Mouse (Mus musculus) intestine, postnatal 0 days (tissue): ENCODE measurements around the gene Nav3. TPM values are rescaled to one million over a fixed set of nuclear protein-coding genes. Genes with fewer than 3 reads are reported as not detected.

ENCODE experiments used
- ATAC-seq: fragments of 200-750 bp; cut with Nextera tagmentation; 2 replicates; pipeline ENCODE4 v1.8.0; 2017; ENCODE audit warnings: mild to moderate bottlenecking, moderate TSS enrichment, moderate library complexity
- H3K27ac ChIP-seq: fragments of 300-500 bp; sonication (generic); 2 replicates; pipeline ENCODE4 v1.5.1; 2014; ENCODE audit warnings: mild to moderate bottlenecking, low read depth, low read length, moderate library complexity
- H3K27me3 ChIP-seq: fragments of 300-500 bp; sonication (generic); replicated peaks from 2 replicates; pipeline ENCODE4 v1.6.1; 2014; ENCODE audit warnings: low read length, mixed read lengths; ENCODE audit not compliant: control insufficient read depth, insufficient read depth
- H3K36me3 ChIP-seq: fragments of 300-500 bp; sonication (generic); 2 replicates; pipeline ENCODE4 v1.6.1; 2014; ENCODE audit warnings: mild to moderate bottlenecking, moderate library complexity; ENCODE audit not compliant: control insufficient read depth, insufficient read depth
- H3K4me1 ChIP-seq: fragments of 300-500 bp; sonication (generic); replicated peaks from 2 replicates; pipeline ENCODE4 v1.6.1; 2014; ENCODE audit warnings: antibody characterized with exemption, low read length, mixed read lengths; ENCODE audit not compliant: control insufficient read depth, insufficient read depth
- H3K4me2 ChIP-seq: fragments of 300-500 bp; sonication (generic); replicated peaks from 2 replicates; pipeline ENCODE4 v1.6.1; 2014; ENCODE audit warnings: low read depth, mild to moderate bottlenecking, moderate library complexity
- H3K4me3 ChIP-seq: fragments of 300-500 bp; sonication (generic); 2 replicates; pipeline ENCODE4 v1.5.1; 2014; ENCODE audit warnings: low read depth, low read length
- H3K9ac ChIP-seq: fragments of 300-500 bp; sonication (generic); 2 replicates; pipeline ENCODE4 v1.6.1; 2014; ENCODE audit warnings: mild to moderate bottlenecking, low read depth, low read length
- H3K9me3 ChIP-seq: fragments of 300-500 bp; sonication (generic); 2 replicates; pipeline ENCODE4 v1.6.1; 2016; ENCODE audit warnings: mixed run types; ENCODE audit not compliant: control insufficient read depth
- CTCF ChIP-seq: sonication (generic); IDR thresholded peaks from 2 replicates; pipeline ENCODE4 v1.5.1; 2016; ENCODE audit warnings: low read depth, mild to moderate bottlenecking, control low read depth, antibody characterized with exemption, moderate library complexity
- WGBS: fragments of 180-500 bp; shearing (Covaris S2); extraction: QIAGEN DNeasy Blood & Tissue Kit; methylation state at CpG from one replicate; pipeline ENCODE4 v1.1.7; 2014; 5-methylcytosine and 5-hydroxymethylcytosine counted together
- polyA plus RNA-seq: library from polyadenylated mRNA; unstranded; fragments of >200 nt; fragmentation: Nextera tagmentation; extraction: Ambion mirVana; gene quantifications from 2 replicates; pipeline ENCODE4 v1.2.1, GENCODE M21; 2015

Nav3 gene
- polyA plus RNA-seq, 1 experiment from 2014 or later = 0.77 TPM

DNA sequence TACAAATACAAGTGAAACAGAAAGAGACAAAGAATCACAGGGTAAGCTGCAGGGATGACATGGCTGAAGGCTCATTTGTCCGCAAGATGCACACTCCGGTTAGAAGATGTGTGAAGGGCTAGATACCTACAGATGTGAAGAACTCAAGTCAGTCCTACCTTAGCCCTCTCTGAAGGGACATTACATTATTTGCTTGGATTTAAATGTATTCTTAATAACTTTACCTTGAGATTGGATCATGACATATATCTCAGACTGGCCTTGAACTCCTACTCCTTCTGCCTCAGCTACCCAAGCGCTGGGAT, 566.9 kb downstream of the Nav3 start:
- H3K9ac ChIP-seq = no peak overlapping the region
- no peak overlapping the region for H3K27ac ChIP-seq
- no peak overlapping the region for H3K4me3 ChIP-seq
- no peak for ATAC-seq
- TF ChIP-seq CTCF = no peak
- no peaks in the 10 kb centered on the region for H3K4me1 ChIP-seq
- H3K36me3 ChIP-seq = no peaks in the 10 kb centered on the region
- WGBS = 92% methylated on average over 3 of the region's 3 CpGs
- no peaks in the 10 kb centered on the region for H3K9me3 ChIP-seq
- H3K4me2 ChIP-seq = no peak overlapping the region
- H3K27me3 ChIP-seq = no peaks in the 10 kb centered on the region

DNA sequence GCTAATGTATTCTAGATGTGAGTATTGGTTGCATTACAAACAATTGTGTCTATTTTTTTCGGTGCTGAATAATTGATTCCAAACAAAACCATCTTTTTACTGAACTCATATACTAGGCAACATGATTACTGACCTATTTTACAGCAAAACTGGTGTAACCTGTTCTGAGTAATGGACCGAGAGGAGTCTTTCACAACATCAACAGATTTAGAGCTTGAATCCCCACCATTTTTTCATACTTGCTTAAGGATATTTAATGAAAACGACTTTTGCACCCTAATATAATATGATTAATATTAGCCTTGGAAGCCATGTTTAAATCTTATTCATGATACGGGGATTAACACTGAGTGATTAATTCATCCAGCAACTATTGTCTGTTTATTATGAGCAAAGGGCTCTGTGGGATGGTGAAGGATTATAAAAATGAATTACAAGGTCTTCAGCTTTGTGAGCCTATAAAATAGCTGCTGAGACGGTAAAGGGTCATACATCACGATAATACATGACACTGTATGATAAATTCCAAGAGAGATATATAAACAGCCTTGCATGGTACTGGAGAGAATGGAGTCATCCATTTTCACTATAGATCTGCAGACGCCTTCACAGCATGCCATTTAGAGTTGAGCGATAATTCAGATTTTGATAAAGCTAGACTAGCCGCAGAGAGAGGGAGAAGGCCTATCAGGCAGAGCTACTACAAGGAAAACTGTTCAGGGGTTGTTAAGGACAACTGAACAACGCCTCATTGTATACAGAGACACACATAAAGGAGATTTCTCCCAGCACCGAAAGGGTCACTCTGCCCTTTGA, 567.4 kb downstream of the Nav3 start:
- no peak overlapping the region for H3K9ac ChIP-seq
- 67% methylated on average over 11 of the region's 11 CpGs for WGBS
- H3K27ac ChIP-seq = no peak overlapping the region
- no peaks in the 10 kb centered on the region for H3K36me3 ChIP-seq
- H3K9me3 ChIP-seq = no peaks in the 10 kb centered on the region
- no peak overlapping the region for H3K4me3 ChIP-seq
- TF ChIP-seq CTCF = no peak
- ATAC-seq = no peak
- H3K4me1 ChIP-seq = no peaks in the 10 kb centered on the region
- no peaks in the 10 kb centered on the region for H3K27me3 ChIP-seq
- no peak overlapping the region for H3K4me2 ChIP-seq

DNA sequence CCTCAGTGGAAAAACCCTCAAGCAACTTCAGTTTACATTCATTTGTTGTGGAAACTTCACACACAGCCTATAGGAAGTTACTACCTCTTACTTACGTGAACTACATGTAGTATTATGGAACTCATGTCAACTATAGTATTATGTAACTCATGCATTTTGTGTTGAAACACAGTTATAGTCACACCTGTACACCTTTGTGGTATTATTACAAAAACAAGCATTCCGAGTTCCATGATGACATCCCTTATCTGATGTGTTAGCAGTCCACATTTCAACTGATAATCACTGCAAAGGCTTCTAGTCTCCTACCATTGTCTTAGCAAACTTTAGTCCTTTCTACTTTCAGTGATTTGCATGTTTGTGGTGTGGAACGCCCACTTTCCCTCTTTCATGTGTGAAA, 568.8 kb downstream of the Nav3 start:
- no peak overlapping the region for H3K4me2 ChIP-seq
- 80% methylated on average over 3 of the region's 3 CpGs for WGBS
- no peaks in the 10 kb centered on the region for H3K9me3 ChIP-seq
- H3K9ac ChIP-seq = no peak overlapping the region
- H3K4me3 ChIP-seq = no peak overlapping the region
- TF ChIP-seq CTCF = no peak
- H3K27me3 ChIP-seq = no peaks in the 10 kb centered on the region
- H3K4me1 ChIP-seq = no peaks in the 10 kb centered on the region
- ATAC-seq = no peak
- H3K36me3 ChIP-seq = no peaks in the 10 kb centered on the region
- no peak overlapping the region for H3K27ac ChIP-seq

DNA sequence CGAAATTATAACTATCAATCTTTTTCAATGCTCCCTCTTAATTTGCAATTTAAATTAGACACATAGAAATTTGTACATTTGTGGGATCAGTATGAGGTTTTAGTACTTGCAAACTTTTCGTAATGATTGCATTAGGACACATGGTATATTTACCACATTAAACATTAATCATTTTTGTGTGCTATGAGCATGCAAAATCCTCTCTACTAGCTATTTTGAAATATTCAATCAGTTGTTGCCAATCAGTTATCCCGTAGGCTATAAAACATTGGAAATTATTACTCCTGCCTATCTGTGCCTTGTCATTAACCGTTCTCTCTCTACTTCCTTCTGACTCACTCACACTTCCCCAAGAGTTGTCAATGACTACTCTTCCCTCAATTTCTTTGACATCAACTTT, 579.9 kb downstream of the Nav3 start:
- no peak for TF ChIP-seq CTCF
- H3K27me3 ChIP-seq = no peaks in the 10 kb centered on the region
- H3K4me2 ChIP-seq = no peak overlapping the region
- no peak overlapping the region for H3K27ac ChIP-seq
- H3K9ac ChIP-seq = no peak overlapping the region
- no peaks in the 10 kb centered on the region for H3K9me3 ChIP-seq
- H3K4me3 ChIP-seq = no peak overlapping the region
- 76% methylated on average over 4 of the region's 4 CpGs for WGBS
- H3K4me1 ChIP-seq = no peaks in the 10 kb centered on the region
- no peak for ATAC-seq
- H3K36me3 ChIP-seq = no peaks in the 10 kb centered on the region

DNA sequence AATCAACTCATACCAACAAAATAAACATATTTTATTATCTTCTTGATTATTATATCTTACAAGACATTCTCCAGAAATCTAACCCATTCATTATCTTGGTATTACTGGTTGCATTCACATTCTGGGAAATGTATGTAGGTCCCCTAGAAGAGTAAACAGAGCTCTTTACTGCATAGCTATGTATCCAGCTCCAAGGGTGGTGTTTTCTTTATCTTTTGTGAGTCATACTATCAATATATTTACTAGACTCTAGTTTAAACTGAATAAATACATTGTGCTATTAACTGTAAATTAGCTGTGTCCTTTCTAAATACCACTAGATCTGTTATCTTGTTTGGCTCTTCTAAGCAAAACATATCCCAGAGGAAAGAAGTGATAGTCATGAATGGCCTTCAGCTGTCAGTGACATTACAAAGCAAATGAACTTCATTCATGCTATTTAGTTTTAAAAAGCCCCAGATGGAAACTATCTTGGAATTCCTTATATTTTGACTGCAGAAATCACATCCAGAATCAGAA, 580.6 kb downstream of the Nav3 start:
- H3K27ac ChIP-seq = no peak overlapping the region
- ATAC-seq = no peak
- no peak overlapping the region for H3K4me2 ChIP-seq
- H3K4me1 ChIP-seq = no peaks in the 10 kb centered on the region
- H3K36me3 ChIP-seq = no peaks in the 10 kb centered on the region
- no peaks in the 10 kb centered on the region for H3K9me3 ChIP-seq
- no peaks in the 10 kb centered on the region for H3K27me3 ChIP-seq
- no peak overlapping the region for H3K9ac ChIP-seq
- H3K4me3 ChIP-seq = no peak overlapping the region
- no peak for TF ChIP-seq CTCF

DNA sequence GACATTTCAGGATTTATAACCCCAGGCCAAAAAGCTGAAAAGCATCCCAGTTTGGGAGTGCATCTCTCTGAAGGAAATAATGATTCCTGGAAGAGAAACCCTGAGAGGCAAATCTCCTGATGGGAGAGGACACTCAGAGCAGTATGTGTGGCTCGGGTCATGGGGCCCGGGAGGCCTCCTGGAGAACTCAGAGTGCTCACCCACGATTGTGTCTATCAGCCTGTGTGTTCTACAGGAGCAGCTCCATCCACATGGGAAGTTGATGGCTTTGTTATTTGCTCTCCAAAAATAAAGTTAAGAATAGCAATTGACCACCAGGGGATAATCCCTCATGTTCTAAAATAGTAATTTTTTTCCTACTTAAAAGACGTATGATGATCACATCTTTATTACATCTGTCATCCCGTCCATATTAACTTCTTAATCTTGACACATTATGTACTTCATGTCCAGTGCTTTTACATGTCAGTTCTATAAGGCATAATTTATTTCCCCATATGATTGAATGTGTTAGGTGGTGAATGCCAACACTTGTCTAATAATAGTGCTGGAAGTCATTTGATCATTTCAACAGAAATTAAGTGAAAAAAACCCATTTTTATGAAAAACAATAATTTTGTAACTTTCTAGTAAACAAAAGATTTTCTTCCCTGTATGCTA, 581.2 kb downstream of the Nav3 start:
- Histone ChIP-seq H3K27me3 (no peaks in the 10 kb centered on the region), H3K4me2 (no peak overlapping the region), H3K4me1 (no peaks in the 10 kb centered on the region), H3K9ac (no peak overlapping the region), H3K27ac (no peak overlapping the region), H3K9me3 (no peaks in the 10 kb centered on the region), H3K36me3 (no peaks in the 10 kb centered on the region), H3K4me3 (no peak overlapping the region)
- ATAC-seq = no peak
- 68% methylated on average over 5 of the region's 5 CpGs for WGBS
- no peak for TF ChIP-seq CTCF
